Mouse (Mus musculus) left cerebral cortex, adult 9 months (tissue): ENCODE results near the gene Uvrag.
A peak's percentile ranks its signal among the peaks of the same experiment; 100 is the strongest.
"Not testable (repeated sequence)": the region's sequence is repeated elsewhere in the genome, so short reads cannot be mapped to it uniquely, and the experiment has no call there.

ENCODE experiments used
- DNase-seq, 2 experiments: peaks; one replicate each; pipeline ENCODE4 v3.0.0; 2022; ENCODE audit warnings: low spot score in 2 of 2

Uvrag gene

GRCm38 (mm10) chr7:99097781-99098180, 43.2 kb downstream of the Uvrag start:
- DNase-seq: no peak

- no peak for DNase-seq
Measured at GRCm38 (mm10) chr7:99097128-99097527, 43.8 kb downstream of the Uvrag start.

DNA sequence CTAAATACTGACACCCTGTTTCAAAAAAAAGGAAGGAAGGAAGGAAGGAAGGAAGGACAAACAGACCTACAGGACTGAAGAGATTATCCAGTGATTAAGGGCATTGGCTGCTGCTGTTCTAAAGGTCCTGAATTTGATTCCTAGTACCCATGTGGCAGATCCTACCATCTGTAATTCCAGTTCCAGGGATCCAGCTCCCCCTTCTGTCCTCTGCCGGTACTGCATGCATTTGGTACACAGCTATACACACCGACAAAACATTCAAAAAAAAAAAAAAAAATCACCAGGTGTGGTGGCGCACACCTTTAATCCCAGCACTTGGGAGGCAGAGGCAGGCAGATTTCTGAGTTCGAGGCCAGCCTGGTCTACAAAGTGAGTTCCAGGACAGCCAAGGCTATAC, 45.8 kb downstream of the Uvrag start:
- no peak for DNase-seq

GRCm38 (mm10) chr7:99094336-99094735, 46.6 kb downstream of the Uvrag start:
- no peak for DNase-seq

- no peak for DNase-seq
Measured at GRCm38 (mm10) chr7:99091915-99092645, 48.9 kb downstream of the Uvrag start.

DNA sequence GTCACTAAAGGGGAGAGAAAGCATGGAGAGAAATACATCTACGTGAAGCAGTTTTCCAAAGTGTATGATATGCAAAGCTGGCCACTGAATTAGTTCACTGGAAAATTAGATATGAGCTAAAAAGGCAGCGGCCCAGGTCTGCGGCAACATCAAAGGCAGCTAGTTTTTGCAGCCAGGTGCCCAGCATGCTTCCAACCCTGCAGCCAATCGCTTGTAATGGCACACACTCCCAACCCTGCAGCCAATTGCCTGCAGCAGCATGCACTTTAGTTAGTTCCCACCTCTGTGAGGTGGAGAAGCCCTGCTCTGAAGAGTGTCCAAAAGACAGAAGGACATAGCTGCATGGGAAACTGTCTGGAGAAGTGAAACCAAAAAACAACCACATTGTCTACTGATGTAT, 51.2 kb downstream of the Uvrag start:
- no peak for DNase-seq

DNA sequence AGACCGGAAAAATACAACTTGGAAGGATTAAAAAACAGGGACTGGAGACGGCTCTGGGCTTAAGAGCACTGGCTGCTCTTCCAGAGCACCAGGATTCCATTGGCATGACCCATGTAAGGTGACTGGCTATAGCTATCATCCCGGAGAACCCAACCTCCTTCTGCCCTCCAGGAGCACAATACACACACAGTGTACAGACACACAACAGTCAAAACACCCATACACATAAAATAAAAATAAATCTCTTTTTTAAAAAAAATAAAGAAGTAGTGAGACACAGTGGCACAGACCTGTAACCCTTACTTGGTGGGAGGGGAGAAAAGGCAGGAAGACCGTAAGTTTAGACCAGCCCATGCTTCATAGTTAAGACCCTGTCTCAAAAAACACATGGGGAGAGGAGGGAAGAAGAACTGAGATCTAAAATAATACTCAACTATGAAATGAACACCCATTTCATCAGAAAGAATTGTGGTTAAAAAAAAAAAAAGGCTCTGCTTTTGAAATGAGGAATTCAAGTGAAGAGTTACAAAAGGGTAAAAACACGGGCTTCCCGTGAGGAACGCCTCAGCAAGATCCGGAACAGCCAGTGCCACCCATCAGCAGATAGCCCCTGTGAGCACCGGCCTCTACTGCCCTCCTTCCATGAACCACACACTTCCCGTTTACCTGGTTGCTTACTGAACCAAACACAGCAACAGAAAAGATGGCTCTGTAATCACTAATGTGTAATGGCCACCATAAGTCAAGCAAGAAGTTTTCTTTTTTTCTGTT, 52.2 kb downstream of the Uvrag start:
- no peak for DNase-seq

GRCm38 (mm10) chr7:99087581-99087980, 53.4 kb downstream of the Uvrag start:
- DNase-seq: no peak

GRCm38 (mm10) chr7:99086646-99087443, 54.1 kb downstream of the Uvrag start:
- DNase-seq: no peak

DNA sequence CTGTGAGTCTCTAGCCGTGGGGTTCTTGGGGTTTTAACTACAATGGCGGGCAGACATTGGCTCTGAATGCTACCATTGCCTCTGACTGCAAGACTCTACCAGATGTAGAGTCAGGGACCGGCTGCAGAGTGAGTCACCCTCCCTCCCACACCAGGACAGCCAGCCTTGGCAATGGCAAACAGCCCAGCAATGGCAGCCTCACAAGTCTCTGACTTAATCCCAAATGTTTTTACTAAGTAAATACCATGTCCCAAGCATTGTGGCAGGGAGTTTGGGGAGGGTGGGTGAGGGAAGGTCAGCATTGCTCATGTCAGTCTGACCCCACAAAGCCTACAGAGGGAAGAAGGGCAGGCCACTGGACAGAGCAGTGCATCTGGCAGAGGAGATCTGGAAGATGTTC, 55.7 kb downstream of the Uvrag start:
- DNase-seq: peak in 1 of 2 experiments; percentile 24

DNA sequence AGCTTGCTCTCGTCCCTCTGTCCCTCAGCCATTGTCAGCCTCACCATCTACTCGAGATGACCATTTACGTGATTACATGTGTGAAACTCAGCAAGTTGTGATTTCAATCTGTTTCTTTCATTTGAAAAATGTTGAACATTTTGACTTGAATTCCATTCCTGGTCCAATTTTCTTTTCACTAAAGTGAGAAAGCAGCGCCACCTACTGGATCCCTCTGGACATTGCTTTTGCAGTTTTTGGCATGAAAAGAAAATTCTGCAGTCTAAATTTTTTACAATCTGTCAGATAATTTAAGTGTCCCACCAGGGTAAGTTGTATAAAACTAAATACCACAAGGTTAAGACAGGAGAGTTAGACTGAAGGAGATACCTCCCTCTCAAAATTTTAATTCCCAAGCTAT, 61.4 kb downstream of the Uvrag start:
- DNase-seq: peak in 1 of 2 experiments; percentile 62

DNA sequence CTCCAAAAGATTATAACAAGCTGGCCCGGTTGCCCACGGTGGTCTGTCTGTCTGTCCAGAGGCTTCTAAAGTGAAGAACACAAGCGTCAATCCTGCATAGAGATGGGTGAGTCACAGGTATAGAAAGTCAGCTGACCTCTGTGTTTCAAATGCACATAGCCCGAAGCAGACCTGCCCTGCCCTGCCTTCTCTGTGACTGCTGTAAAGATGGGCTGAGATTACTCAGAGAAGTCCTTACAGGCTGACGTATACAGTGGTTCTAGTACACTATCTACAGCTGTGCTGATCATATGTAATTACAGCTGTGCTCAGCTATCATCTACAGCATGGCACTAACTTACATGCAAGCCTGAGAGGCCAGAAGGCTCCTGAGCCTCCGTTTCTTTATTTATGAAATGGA, 62.1 kb downstream of the Uvrag start:
- DNase-seq: no peak

DNA sequence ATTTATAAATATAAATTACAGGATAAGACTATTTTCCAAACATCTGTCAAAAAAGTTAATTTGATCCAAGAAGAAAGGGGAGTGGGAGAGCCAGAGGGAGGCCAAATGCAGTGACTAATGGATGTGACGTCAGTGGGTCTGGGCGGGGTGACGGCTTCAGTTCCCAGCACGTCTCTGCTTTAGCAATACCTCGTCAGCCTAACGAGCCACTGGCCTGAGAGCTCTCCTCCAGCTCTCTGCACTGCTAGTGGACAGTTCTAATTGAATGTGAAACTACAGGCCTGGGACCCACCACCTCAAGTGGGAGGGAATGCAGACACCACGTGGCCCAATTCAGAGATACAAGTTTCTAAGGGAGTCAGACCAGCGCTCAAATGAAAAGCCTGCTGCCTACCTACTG, 63.7 kb downstream of the Uvrag start:
- DNase-seq: no peak

- no peak for DNase-seq
Measured at GRCm38 (mm10) chr7:99075101-99075500, 65.8 kb downstream of the Uvrag start.

DNA sequence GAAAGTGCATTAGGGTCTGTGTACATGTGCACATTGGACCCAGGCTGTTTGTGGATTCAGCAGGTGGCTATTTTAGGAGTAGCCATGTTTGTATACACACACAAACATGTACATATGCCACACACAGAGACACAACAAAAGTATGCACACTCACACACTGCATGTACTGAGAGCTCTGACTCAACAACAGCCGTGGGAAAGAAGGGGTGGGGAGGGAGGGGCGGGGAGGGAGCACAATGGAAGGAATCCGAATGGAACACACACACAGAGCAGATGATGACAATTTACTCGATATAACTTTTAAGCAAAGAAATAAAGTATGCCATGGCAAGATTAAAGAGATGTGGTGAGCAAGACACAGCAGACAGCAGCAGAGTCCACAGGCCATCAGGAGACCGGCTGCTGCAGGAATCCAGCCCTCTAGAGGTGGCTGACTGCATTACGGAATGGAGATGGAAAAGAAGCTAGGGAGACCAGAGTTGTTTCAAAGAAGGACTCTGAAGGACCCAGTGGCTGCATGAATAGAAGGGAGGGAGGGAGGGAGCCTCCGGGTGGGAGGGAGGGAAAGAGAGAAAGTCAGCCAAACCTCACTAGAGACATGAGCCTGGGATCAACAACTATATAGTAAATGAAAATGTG, 67.1 kb downstream of the Uvrag start:
- no peak for DNase-seq

DNA sequence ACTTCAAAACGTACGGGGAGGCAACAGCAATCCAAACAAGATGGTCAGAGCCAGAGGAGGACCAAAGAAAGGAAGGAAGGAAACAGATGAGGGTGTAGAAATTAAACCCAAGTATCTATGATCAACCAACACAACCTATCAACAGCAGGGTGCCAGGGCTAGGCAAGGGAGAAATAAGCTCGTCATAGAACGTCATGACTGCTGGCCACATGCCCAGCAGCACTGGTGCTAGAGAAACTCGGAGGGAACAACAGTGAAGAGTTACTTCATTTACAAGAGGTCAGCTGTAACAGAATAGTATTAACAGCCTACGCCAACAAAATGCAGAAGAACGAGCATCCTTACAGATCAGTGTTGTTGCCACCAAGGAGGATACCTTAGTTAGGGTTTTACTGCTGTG, 73.2 kb downstream of the Uvrag start:
- no peak for DNase-seq

- no peak for DNase-seq
Measured at GRCm38 (mm10) chr7:99065920-99066319, 75.0 kb downstream of the Uvrag start.

- no peak for DNase-seq
Measured at GRCm38 (mm10) chr7:99065391-99065831, 75.5 kb downstream of the Uvrag start.

DNA sequence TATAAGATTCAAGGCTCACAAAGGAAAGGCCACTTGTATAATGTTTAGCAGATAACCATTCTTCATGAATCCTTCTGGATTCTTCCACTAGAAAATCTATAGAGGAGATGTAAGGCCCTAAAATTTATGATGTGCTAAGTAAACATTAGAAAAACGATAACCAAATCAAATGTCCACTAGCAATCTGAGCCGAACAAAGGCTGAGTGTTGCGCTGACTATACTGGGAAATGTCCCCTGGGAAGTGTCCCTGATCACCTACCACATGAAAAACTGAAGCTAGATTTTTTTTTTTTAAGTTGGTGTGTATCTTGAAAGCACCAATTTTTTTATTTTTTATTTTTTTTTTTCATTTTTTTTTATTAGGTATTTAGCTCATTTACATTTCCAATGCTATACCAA, 76.1 kb downstream of the Uvrag start:
- DNase-seq: no peak

- not testable (repeated sequence) for DNase-seq
Measured at GRCm38 (mm10) chr7:99062263-99062662, 78.7 kb downstream of the Uvrag start.

DNA sequence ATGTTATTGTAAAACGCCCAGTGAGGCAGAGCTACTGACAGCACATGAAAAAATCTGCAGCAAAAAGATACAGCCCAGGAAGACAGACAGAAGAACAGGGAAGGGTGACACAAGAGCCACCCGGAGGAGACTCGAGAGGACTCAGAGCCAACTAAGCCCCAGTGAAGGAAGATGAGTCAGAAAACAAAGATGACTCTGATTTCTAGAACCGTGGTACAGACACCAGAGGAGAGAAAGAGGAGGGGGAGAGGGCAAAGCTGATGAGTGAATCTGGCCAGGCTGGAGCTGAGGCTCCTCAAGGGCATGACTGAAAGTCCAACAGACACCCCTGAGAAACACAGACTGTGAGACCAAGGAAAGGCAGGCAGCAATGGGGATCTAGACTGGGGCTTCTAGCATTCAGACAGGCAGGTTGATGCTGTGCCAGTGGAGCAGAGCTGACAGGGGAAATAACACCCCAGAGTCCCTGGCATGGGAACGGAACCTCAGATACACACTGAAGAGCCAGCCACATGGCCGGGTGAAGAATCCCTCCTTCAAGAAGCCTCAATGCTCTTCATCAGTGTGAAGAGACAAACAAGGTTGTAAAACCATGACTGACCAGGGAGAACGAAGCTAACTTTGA, 79.8 kb downstream of the Uvrag start:
- no peak for DNase-seq
